Comparison of ENCODE assay signal across 23 mouse cellular contexts in genomic region chr16:33259824-33260223, GRCm38 (mm10).
"Had no signal": no experiment of that assay in that cellular context is flagged by ENCODE, and none has a peak within 500 bp of the region (broad histone marks: within the 10 kb centered on the region; RNA-seq: fewer than 3 reads in every experiment).

No protein-coding gene starts in this region.

- H3K4me3 ChIP-seq: layer of hippocampus, adult 2 months; left cerebral cortex, adult 2 months; limb, embryonic 12.5 days; limb, embryonic 15.5 days; midbrain, embryonic 12.5 days; myocyte; neural tube, embryonic 13.5 days had no signal

- H3K4me2 ChIP-seq: limb, embryonic 12.5 days; limb, embryonic 15.5 days; liver, embryonic 11.5 days; lung, embryonic 14.5 days; midbrain, embryonic 12.5 days; neural tube, embryonic 13.5 days had no signal

- H3K9me3 ChIP-seq: limb, embryonic 12.5 days; limb, embryonic 15.5 days; midbrain, embryonic 12.5 days; neural tube, embryonic 13.5 days had no signal

- H3K9ac ChIP-seq: limb, embryonic 12.5 days; limb, embryonic 15.5 days; liver, embryonic 14.5 days; liver, postnatal 0 days; lung, embryonic 14.5 days; midbrain, embryonic 12.5 days; neural tube, embryonic 13.5 days had no signal

- H3K27ac ChIP-seq: layer of hippocampus, adult 2 months; left cerebral cortex, adult 2 months; limb, embryonic 12.5 days; limb, embryonic 15.5 days; liver, embryonic 14.5 days; midbrain, embryonic 12.5 days; neural tube, embryonic 13.5 days had no signal

- H3K4me1 ChIP-seq: limb, embryonic 12.5 days had no signal

- DNase-seq: kidney, adult 18-20 months; kidney, adult 9 months; kidney, postnatal 25 days; layer of hippocampus, postnatal 36 days; left cerebral cortex, postnatal 4 days; liver, postnatal 0 days; lung, embryonic 14.5 days; lung, postnatal 14 days; lung, postnatal 4 days; right cerebral cortex, postnatal 25 days; spleen, adult 18-20 months; thymus, adult 2 months; thymus, postnatal 14 days had no signal

- H3K27me3 ChIP-seq: limb, embryonic 12.5 days; limb, embryonic 15.5 days; midbrain, embryonic 12.5 days; neural tube, embryonic 13.5 days had no signal

- ATAC-seq: liver, postnatal 0 days; midbrain, embryonic 16.5 days had no signal
